Mouse (Mus musculus) hindbrain, embryonic 10.5 days (tissue): ENCODE data around the gene 4930523C07Rik. TPM values are rescaled to one million over a fixed set of nuclear protein-coding genes. Genes with fewer than 3 reads are reported as not detected.

ENCODE experiments used
- DNase-seq: peaks from one replicate; pipeline ENCODE4 v3.0.0-alpha.2; 2017; ENCODE audit warnings: low spot score
- H3K27ac ChIP-seq: fragments of 300-500 bp; sonication (generic); 2 replicates; pipeline ENCODE4 v1.5.1; 2016; ENCODE audit warnings: mild to moderate bottlenecking, moderate library complexity
- H3K27me3 ChIP-seq: fragments of 300-500 bp; sonication (generic); 2 replicates; pipeline ENCODE4 v1.6.1; 2016; ENCODE audit warnings: mild to moderate bottlenecking; ENCODE audit not compliant: poor library complexity, insufficient read depth, severe bottlenecking
- H3K36me3 ChIP-seq: fragments of 300-500 bp; sonication (generic); 2 replicates; pipeline ENCODE4 v1.6.1; 2016; ENCODE audit warnings: mild to moderate bottlenecking, moderate library complexity
- H3K4me1 ChIP-seq: fragments of 300-500 bp; sonication (generic); replicated peaks from 2 replicates; pipeline ENCODE4 v1.6.1; 2016; ENCODE audit warnings: mild to moderate bottlenecking
- H3K4me3 ChIP-seq: fragments of 300-500 bp; sonication (generic); 2 replicates; pipeline ENCODE4 v1.5.1; 2016; ENCODE audit warnings: mild to moderate bottlenecking, moderate library complexity
- H3K9me3 ChIP-seq: fragments of 300-500 bp; sonication (generic); 2 replicates; pipeline ENCODE4 v1.6.1; 2016; ENCODE audit warnings: mild to moderate bottlenecking, moderate library complexity
- WGBS: fragments of 180-500 bp; shearing (Covaris S2); methylation state at CpG from one replicate; pipeline ENCODE4 v1.1.7; 2016; 5-methylcytosine and 5-hydroxymethylcytosine counted together
- polyA plus RNA-seq: library from polyadenylated mRNA; unstranded; fragments of >200 nt; fragmentation: Nextera tagmentation; extraction: Ambion mirVana; gene quantifications from 2 replicates; pipeline ENCODE4 v1.2.1, GENCODE M21; 2016

Gene 4930523C07Rik
- polyA plus RNA-seq, 1 experiment from 2014 or later: 1.7 TPM

DNA sequence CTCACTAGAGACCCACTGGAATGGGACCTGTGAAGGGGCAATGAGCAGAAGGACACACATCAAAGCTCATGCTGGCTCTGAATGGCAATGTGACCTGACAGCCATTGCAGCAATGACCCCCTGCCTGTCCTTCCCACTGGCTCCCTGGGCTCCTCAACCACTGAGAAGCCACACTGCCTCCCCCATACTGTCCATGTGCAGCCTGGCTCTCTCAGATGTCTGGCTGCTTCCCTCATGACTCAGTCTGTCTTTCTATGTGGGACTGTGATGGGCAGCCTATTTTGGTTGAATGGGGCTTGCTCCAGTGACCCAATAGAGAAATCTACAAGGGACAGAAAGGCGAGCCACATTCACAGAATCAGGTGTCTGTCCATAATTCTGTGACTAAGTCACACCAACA, 38.5 kb downstream of the 4930523C07Rik start:
- no peak overlapping the region for H3K27ac ChIP-seq
- no peak for DNase-seq
- no peak overlapping the region for H3K4me3 ChIP-seq
- H3K4me1 ChIP-seq: no peaks in the 10 kb centered on the region
- no peaks in the 10 kb centered on the region for H3K27me3 ChIP-seq
- H3K36me3 ChIP-seq: no peaks in the 10 kb centered on the region
- no peaks in the 10 kb centered on the region for H3K9me3 ChIP-seq
- 90% methylated on average over 1 of the region's 1 CpGs for WGBS

DNA sequence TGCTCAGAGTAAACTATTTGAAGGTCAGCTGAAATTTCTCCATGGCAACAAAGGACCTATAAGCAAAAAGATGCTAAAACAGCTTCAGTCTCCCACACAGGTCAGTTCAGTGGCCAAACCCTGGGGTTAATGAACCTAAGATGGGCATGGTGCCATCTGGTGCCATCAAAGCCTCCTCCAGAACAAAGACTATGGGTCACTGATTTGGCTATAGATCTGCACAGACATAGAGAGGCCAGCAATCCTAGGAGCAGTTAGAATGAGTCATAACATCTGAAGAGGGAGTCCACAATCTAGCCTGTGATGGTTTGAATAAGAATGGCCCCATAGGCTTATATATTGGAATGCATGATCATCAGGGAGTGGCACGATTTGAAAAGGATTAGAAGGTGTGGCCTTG, 40.1 kb downstream of the 4930523C07Rik start:
- H3K27ac ChIP-seq: no peak overlapping the region
- no peak overlapping the region for H3K4me3 ChIP-seq
- no peaks in the 10 kb centered on the region for H3K9me3 ChIP-seq
- H3K4me1 ChIP-seq: no peaks in the 10 kb centered on the region
- no peak for DNase-seq
- 86% methylated on average over 1 of the region's 1 CpGs for WGBS
- H3K36me3 ChIP-seq: no peaks in the 10 kb centered on the region
- no peaks in the 10 kb centered on the region for H3K27me3 ChIP-seq

DNA sequence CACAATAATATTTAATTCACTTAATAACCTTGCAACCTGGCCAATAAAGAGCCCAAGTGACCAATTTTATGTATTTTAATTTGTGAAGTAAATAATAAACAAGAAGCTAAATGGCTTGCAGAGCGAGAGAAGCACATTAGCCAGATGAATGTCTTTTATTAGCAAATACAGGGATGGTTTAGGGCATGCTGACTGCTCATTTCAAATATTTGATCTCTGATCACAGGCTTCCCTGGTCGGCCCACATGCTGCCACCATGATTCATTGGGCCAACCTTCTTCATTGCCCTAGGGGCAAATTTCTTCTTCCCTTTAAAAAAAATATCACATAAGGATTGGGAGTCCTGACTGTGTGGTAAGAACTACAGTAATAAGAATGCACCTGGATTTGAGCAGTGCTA, 42.5 kb downstream of the 4930523C07Rik start:
- H3K4me1 ChIP-seq: no peaks in the 10 kb centered on the region
- H3K27ac ChIP-seq: no peak overlapping the region
- 86% methylated on average over 2 of the region's 2 CpGs for WGBS
- no peak for DNase-seq
- no peaks in the 10 kb centered on the region for H3K27me3 ChIP-seq
- H3K36me3 ChIP-seq: no peaks in the 10 kb centered on the region
- no peak overlapping the region for H3K4me3 ChIP-seq
- H3K9me3 ChIP-seq: no peaks in the 10 kb centered on the region

DNA sequence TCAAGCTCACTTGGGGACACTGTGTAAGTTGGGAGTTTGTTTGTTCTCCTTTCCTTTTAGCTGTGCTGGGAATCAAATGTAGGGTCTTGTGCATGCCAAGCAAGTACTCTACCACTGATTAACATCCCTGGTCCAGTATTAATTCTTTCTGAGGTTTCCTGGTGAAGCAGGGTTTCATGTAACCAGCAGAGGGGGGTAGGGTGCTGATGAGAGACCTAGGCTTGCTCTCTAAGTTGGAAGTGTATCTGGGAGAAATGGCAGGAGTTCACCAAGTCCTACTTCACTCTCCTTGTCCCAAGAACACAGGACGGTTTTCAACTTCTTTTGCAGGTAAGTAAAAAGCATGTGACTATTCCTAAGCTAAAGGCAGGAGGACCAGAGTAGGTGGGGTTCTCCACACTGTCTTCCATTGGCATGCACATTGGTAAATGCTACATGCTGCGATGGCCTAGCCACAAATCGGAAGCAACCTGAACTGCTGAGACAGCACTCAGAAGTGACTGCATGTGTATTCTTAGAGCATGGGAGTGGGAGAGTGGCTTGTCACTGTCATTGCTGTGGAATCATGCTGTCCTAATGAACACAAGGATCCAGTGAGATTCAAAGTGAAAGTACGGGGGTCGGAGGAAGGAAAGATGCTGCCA, 55.6 kb downstream of the 4930523C07Rik start:
- DNase-seq: no peak
- Histone ChIP-seq H3K27me3 (no peaks in the 10 kb centered on the region), H3K9me3 (no peaks in the 10 kb centered on the region), H3K4me1 (no peaks in the 10 kb centered on the region), H3K36me3 (no peaks in the 10 kb centered on the region), H3K27ac (no peak overlapping the region), H3K4me3 (no peak overlapping the region)
- 90% methylated on average over 5 of the region's 5 CpGs for WGBS

DNA sequence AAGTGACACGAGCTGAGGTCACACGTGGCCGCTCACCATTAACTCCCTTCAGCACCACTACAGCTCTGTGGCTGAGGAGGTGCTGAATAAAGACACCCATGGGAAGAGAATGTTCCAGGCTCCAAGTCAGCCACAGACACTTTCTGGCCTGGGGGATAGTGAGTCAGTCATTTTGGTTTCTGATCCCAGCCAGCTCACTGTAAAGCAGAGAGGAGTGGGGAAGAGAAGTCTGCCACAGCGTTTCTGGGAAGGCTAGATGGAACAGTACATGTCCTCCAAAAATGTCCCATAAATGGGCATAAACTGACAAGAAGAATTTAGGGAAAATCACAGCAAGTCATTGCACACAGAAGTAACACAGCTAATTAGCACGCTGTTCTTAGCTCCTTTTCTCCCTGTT, 56.8 kb downstream of the 4930523C07Rik start:
- H3K36me3 ChIP-seq: no peaks in the 10 kb centered on the region
- DNase-seq: no peak
- H3K27ac ChIP-seq: no peak overlapping the region
- WGBS: 87% methylated on average over 5 of the region's 5 CpGs
- no peaks in the 10 kb centered on the region for H3K9me3 ChIP-seq
- H3K4me1 ChIP-seq: no peaks in the 10 kb centered on the region
- H3K4me3 ChIP-seq: no peak overlapping the region
- H3K27me3 ChIP-seq: no peaks in the 10 kb centered on the region

DNA sequence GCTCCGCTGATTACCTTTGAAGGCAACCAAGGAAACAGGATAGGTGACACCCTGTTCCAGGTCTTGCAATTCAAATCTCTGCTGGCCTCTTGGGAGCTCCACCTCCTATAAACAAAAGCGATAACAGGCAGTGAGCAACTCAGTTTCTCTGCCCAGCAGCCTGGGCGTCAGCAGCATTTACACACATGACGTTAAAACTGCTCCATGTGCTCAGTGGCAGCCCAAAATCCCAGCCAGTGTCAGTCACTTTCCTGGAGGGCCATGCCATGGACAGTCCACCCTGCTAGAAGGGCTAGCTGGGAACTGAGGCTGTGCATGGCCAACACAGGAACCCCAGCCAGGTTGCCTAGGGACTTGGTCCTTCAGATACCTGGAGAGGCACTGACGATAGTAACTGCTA, 61.2 kb downstream of the 4930523C07Rik start:
- H3K4me3 ChIP-seq: no peak overlapping the region
- no peaks in the 10 kb centered on the region for H3K9me3 ChIP-seq
- H3K36me3 ChIP-seq: no peaks in the 10 kb centered on the region
- no peaks in the 10 kb centered on the region for H3K27me3 ChIP-seq
- no peaks in the 10 kb centered on the region for H3K4me1 ChIP-seq
- 85% methylated on average over 5 of the region's 5 CpGs for WGBS
- no peak overlapping the region for H3K27ac ChIP-seq
- DNase-seq: no peak

DNA sequence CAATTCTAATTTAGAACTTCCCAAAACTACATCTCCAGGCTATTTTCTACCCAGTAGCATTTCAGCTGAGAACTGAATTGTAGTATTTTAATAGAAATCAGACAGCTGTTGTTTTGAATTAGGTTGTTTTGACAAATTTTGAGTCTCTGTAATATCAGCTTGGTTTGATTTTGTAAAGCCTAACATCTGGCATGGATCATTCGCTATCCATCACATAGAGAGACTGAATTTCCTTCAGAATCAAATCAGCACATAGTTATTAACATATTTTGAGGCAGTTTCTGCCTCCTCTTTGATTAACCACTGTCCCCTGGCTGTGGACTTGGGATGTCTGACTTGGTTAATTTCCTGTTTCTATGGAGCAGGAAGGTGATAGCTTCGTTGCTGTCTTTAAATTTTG, 64.4 kb downstream of the 4930523C07Rik start:
- DNase-seq: no peak
- Histone ChIP-seq H3K27me3 (no peaks in the 10 kb centered on the region), H3K9me3 (no peaks in the 10 kb centered on the region), H3K4me3 (no peak overlapping the region), H3K4me1 (no peaks in the 10 kb centered on the region), H3K36me3 (no peaks in the 10 kb centered on the region), H3K27ac (no peak overlapping the region)
- WGBS: 71% methylated on average over 2 of the region's 2 CpGs

DNA sequence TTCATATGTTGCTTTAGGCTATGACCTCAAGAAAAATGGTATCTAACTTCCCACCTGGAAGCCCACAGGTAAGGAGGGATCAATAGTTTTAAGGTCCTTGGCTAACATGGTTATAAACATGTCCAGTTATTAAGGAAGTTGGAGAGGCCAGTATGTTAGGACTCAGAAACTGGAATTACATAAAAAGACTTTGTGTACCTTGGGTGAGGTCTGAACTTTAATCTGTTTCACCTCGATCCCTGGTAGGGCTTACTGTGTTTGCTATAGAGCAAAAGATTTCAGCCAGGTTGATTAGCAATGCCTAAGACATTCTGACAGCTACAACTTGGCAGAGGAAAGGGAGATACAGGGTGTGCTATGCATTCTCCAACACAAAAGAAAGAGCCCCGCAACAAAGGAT, 79.8 kb downstream of the 4930523C07Rik start:
- Histone ChIP-seq H3K4me1 (no peaks in the 10 kb centered on the region), H3K36me3 (no peaks in the 10 kb centered on the region), H3K27ac (no peak overlapping the region), H3K4me3 (no peak overlapping the region), H3K27me3 (no peaks in the 10 kb centered on the region), H3K9me3 (no peaks in the 10 kb centered on the region)
- 87% methylated on average over 2 of the region's 2 CpGs for WGBS
- no peak for DNase-seq

Other genes starting within 250 kb of the 4930523C07Rik start
- 0.07 TPM in 1 of 2 replicates, not detected in the other for gene Tnn, start 109.2 kb downstream of the 4930523C07Rik start, polyA plus RNA-seq
- gene Mrps14, start 150.8 kb downstream of the 4930523C07Rik start, polyA plus RNA-seq: 233 and 240 TPM in 2 replicates
- 237 and 328 TPM in 2 replicates for gene Cacybp, start 168.5 kb downstream of the 4930523C07Rik start, polyA plus RNA-seq